Mouse (Mus musculus) macrophage (primary cell): Measurements from ENCODE around the gene Mogat2. TPM values are rescaled to one million over a fixed set of nuclear protein-coding genes. Genes with fewer than 3 reads are reported as not detected.

Experiments
- H3K27ac ChIP-seq: fragments of 350-480 bp; formaldehyde crosslinking; 2 replicates; pipeline ENCODE4 v1.9.0; 2021
- H3K36me3 ChIP-seq: fragments of 350-480 bp; formaldehyde crosslinking; 2 replicates; pipeline ENCODE4 v1.9.0; 2021; ENCODE audit errors: inconsistent target
- H3K4me3 ChIP-seq: fragments of 350-480 bp; formaldehyde crosslinking; 2 replicates; pipeline ENCODE4 v1.9.0; 2021; ENCODE audit errors: inconsistent target
- H3K79me2 ChIP-seq: fragments of 350-480 bp; formaldehyde crosslinking; 2 replicates; pipeline ENCODE4 v1.9.0; 2021; ENCODE audit errors: inconsistent target
- WGBS: methylation state at CpG from one replicate; pipeline ENCODE4 v1.1.7; 2026; ENCODE audit warnings: inconsistent platforms; ENCODE audit not compliant: missing documents; 5-methylcytosine and 5-hydroxymethylcytosine counted together
- polyA plus RNA-seq: library from polyadenylated mRNA; stranded (reverse); fragments of 250-400 nt; gene quantifications from 3 replicates; pipeline ENCODE4 v1.2.4, GENCODE M21; 2018; ENCODE audit warnings: inconsistent platforms

Mogat2 gene
- polyA plus RNA-seq, 1 experiment from 2014 or later: 0.13 TPM

- H3K79me2 ChIP-seq: no peaks in the 10 kb centered on the region
- no peak overlapping the region for H3K4me3 ChIP-seq
- no peak overlapping the region for H3K27ac ChIP-seq
- H3K36me3 ChIP-seq: no peaks in the 10 kb centered on the region
- WGBS: 96% methylated on average over 4 of the region's 4 CpGs
Observed at GRCm38 (mm10) chr7:99174006-99174405, 64.4 kb downstream of the Mogat2 start.

- 40% methylated on average over 6 of the region's 6 CpGs for WGBS
- Histone ChIP-seq H3K79me2 (no peaks in the 10 kb centered on the region), H3K36me3 (no peaks in the 10 kb centered on the region), H3K4me3 (no peak overlapping the region), H3K27ac (no peak overlapping the region)
Observed at GRCm38 (mm10) chr7:99172898-99173297, 65.5 kb downstream of the Mogat2 start.

- 94% methylated on average over 10 of the region's 10 CpGs for WGBS
- no peak overlapping the region for H3K4me3 ChIP-seq
- no peak overlapping the region for H3K27ac ChIP-seq
- H3K36me3 ChIP-seq: no peaks in the 10 kb centered on the region
- H3K79me2 ChIP-seq: no peaks in the 10 kb centered on the region
Observed at GRCm38 (mm10) chr7:99171730-99172463, 66.5 kb downstream of the Mogat2 start.

GRCm38 (mm10) chr7:99170519-99170918, 67.9 kb downstream of the Mogat2 start:
- Histone ChIP-seq H3K36me3 (no peaks in the 10 kb centered on the region), H3K4me3 (no peak overlapping the region), H3K79me2 (no peaks in the 10 kb centered on the region), H3K27ac (no peak overlapping the region)
- WGBS: 93% methylated on average over 5 of the region's 6 CpGs

- Histone ChIP-seq H3K4me3 (no peak overlapping the region), H3K27ac (no peak overlapping the region), H3K36me3 (no peaks in the 10 kb centered on the region), H3K79me2 (no peaks in the 10 kb centered on the region)
- WGBS: 95% methylated on average over 9 of the region's 9 CpGs
Observed at GRCm38 (mm10) chr7:99169717-99170403, 68.6 kb downstream of the Mogat2 start.

Other genes with a start within 250 kb of the Mogat2 start
- 29.6 to 32.2 TPM (median 30.1 TPM) in 3 replicates for gene Uvrag, start 97.5 kb downstream of the Mogat2 start, polyA plus RNA-seq
- gene Dgat2, start 55.9 kb downstream of the Mogat2 start, polyA plus RNA-seq: 0.22 to 0.55 TPM (median 0.42 TPM) in 3 replicates
- 0.75 to 3.0 TPM (median 1.8 TPM) in 3 replicates for gene Map6, start 28.8 kb upstream of the Mogat2 start, polyA plus RNA-seq
- gene Serpinh1, start 114.6 kb upstream of the Mogat2 start, polyA plus RNA-seq: 0.11 to 0.53 TPM in 2 of 3 replicates, not detected in the other
- 5.5 to 14.8 TPM (median 13.9 TPM) in 3 replicates for gene Gdpd5, start 142.8 kb upstream of the Mogat2 start, polyA plus RNA-seq
- gene Klhl35, start 227.4 kb upstream of the Mogat2 start, polyA plus RNA-seq: 0.26 to 0.35 TPM in 2 of 3 replicates, not detected in the other
- 269 to 859 TPM (median 797 TPM) in 3 replicates for gene Rps3, start 245.1 kb upstream of the Mogat2 start, polyA plus RNA-seq